Mouse (Mus musculus) megakaryocyte, embryonic 14.5 days (primary cell): ENCODE measurements at regions not wholly inside any gene's neighbourhood (a gene's known extent, or its start where the extent isn't known, plus 50 kb on each side); places are given as distances from the start of the nearest gene placed in this dataset.

Source experiments
- FLI1 ChIP-seq: IDR thresholded peaks from 2 replicates; pipeline ENCODE4 v1.6.1; 2012; ENCODE audit warnings: low read length, inconsistent platforms, mixed read lengths
- GATA1 ChIP-seq: IDR thresholded peaks from 3 replicates; pipeline ENCODE4 v1.6.1; 2012; ENCODE audit warnings: mixed read lengths, low read length, inconsistent platforms, borderline replicate concordance

DNA sequence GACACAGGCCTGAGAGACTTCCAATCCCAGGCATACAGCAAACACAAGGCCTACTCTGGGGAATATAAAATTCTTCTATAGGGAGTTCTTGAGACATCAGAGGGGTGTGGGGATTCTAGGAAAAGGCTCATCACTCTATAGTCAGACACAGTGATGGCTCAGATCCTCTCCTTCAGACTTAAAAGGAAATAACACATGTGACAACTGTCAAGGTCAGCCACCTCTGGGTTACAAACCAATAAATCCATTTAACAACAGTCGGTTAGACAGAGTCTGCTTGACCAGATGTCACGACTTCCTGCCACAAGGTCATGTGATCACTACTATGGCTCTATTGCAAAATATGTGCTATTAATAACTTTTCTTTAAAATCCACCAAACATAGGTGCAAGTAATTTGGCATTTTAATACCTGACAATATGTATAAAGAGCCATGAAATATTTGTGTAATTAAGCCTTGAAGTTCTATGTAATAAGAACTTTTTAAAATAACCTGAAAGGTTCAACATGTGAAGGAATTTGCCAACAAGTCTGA is 94.1 kb upstream of the Lpar1 start:
- TF ChIP-seq GATA1 (no peak), FLI1 (no peak)
